Mouse (Mus musculus) forebrain, embryonic 16.5 days (tissue): ENCODE measurements around the gene Utf1. TPM values are rescaled to one million over a fixed set of nuclear protein-coding genes. Genes with fewer than 3 reads are reported as not detected.

Experiments
- ATAC-seq: fragments of 200-750 bp; cut with Nextera tagmentation; 2 replicates; pipeline ENCODE4 v1.8.0; 2017; ENCODE audit warnings: mild to moderate bottlenecking, moderate library complexity
- H3K27ac ChIP-seq: fragments of 300-500 bp; sonication (generic); 2 replicates; pipeline ENCODE4 v1.5.1; 2014; ENCODE audit warnings: low read length, control low read depth
- H3K27me3 ChIP-seq: fragments of 300-500 bp; sonication (generic); replicated peaks from 2 replicates; pipeline ENCODE4 v1.6.1; 2014; ENCODE audit warnings: low read length; ENCODE audit not compliant: control insufficient read depth, insufficient read depth
- H3K36me3 ChIP-seq: fragments of 300-500 bp; sonication (generic); 2 replicates; pipeline ENCODE4 v1.6.1; 2014; ENCODE audit not compliant: control insufficient read depth, insufficient read depth
- H3K4me1 ChIP-seq: fragments of 300-500 bp; sonication (generic); replicated peaks from 2 replicates; pipeline ENCODE4 v1.6.1; 2014; ENCODE audit warnings: low read length; ENCODE audit not compliant: control insufficient read depth, insufficient read depth
- H3K4me2 ChIP-seq: fragments of 300-500 bp; sonication (generic); 2 replicates; pipeline ENCODE4 v1.6.1; 2014; ENCODE audit warnings: mild to moderate bottlenecking, low read length, control low read depth
- H3K4me3 ChIP-seq: fragments of 300-500 bp; sonication (generic); replicated peaks from 2 replicates; pipeline ENCODE4 v1.5.1; 2014; ENCODE audit warnings: mild to moderate bottlenecking, low read length, control low read depth
- H3K9ac ChIP-seq: fragments of 300-500 bp; sonication (generic); replicated peaks from 2 replicates; pipeline ENCODE4 v1.6.1; 2014; ENCODE audit warnings: low read depth, low read length, control low read depth
- H3K9me3 ChIP-seq: fragments of 300-500 bp; sonication (generic); 2 replicates; pipeline ENCODE4 v1.6.1; 2016; ENCODE audit warnings: low read length; ENCODE audit not compliant: control insufficient read depth
- WGBS: fragments of 180-500 bp; shearing (Covaris S2); extraction: QIAGEN DNeasy Blood & Tissue Kit; methylation state at CpG from one replicate; pipeline ENCODE4 v1.1.7; 2014; 5-methylcytosine and 5-hydroxymethylcytosine counted together
- microRNA counts: library from miRNA; unstranded; fragments of <30 nt; microRNA quantifications from one replicate; lab custom pipeline; 2016
- microRNA-seq: library from miRNA; unstranded; fragments of <30 nt; microRNA quantifications from one replicate; pipeline ENCODE4, GENCODE M21; 2017
- polyA plus RNA-seq: library from polyadenylated mRNA; unstranded; fragments of >200 nt; fragmentation: Nextera tagmentation; extraction: Ambion mirVana; gene quantifications from 2 replicates; pipeline ENCODE4 v1.2.1, GENCODE M21; 2015

Utf1 gene
- polyA plus RNA-seq, 1 experiment from 2014 or later, result not detected

- Histone ChIP-seq H3K9ac (no peak overlapping the region), H3K9me3 (no peaks in the 10 kb centered on the region), H3K4me2 (no peak overlapping the region), H3K4me3 (no peak overlapping the region), H3K27me3 (no peaks in the 10 kb centered on the region), H3K36me3 (peaks cover 28% of the 10 kb centered on the region), H3K4me1 (no peaks in the 10 kb centered on the region), H3K27ac (no peak overlapping the region)
- WGBS, result 84% methylated on average over 4 of the region's 4 CpGs
- ATAC-seq, result no peak
Observed at GRCm38 (mm10) chr7:139994202-139994601, 50.6 kb downstream of the Utf1 start.

- H3K4me2 ChIP-seq, result no peak overlapping the region
Observed at GRCm38 (mm10) chr7:139994676-139995075, 51.1 kb downstream of the Utf1 start.

More at GRCm38 (mm10) chr7:139994676-139995075, 51.1 kb downstream of the Utf1 start:
- H3K27me3 ChIP-seq, result no peaks in the 10 kb centered on the region
- no peak overlapping the region for H3K27ac ChIP-seq
- WGBS, result 27% methylated on average over 3 of the region's 3 CpGs
- H3K36me3 ChIP-seq, result peaks cover 29% of the 10 kb centered on the region
- H3K4me1 ChIP-seq, result no peaks in the 10 kb centered on the region
- no peaks in the 10 kb centered on the region for H3K9me3 ChIP-seq
- ATAC-seq, result no peak
- H3K9ac ChIP-seq, result no peak overlapping the region
- no peak overlapping the region for H3K4me3 ChIP-seq

MicroRNAs encoded within 50 kb of the gene (microRNA counts, 519-probe panel; counts per million panel counts)
- 2,086 counts per million, percentile 35 among the panel's probes with 10 or more counts for microRNA mmu-miR-202-3p (lab: Ali Mortazavi, UCI)
- 2,412 counts per million, percentile 57 among the panel's probes with 10 or more counts for microRNA mmu-miR-202-5p (lab: Ali Mortazavi, UCI)

Small RNAs within 50 kb of the gene (microRNA-seq; reads per million reads assigned to microRNA genes)
- gene Mir202, result 1.5 reads per million
- gene Mir7062, result not detected
- gene mmu-mir-7686, result not detected

Other genes with a start within 250 kb of the Utf1 start
- gene Adgra1, start 109.6 kb upstream of the Utf1 start, polyA plus RNA-seq, result 11.6 and 17.9 TPM in 2 replicates
- gene Kndc1, start 49.1 kb upstream of the Utf1 start, polyA plus RNA-seq, result 4.0 and 7.7 TPM in 2 replicates
- gene 6430531B16Rik, start 35.0 kb downstream of the Utf1 start, polyA plus RNA-seq, result 0.62 and 0.87 TPM in 2 replicates
- 3.3 and 4.7 TPM in 2 replicates for gene Adam8, start 48.8 kb downstream of the Utf1 start, polyA plus RNA-seq
- 54.5 and 62.0 TPM in 2 replicates for gene Zfp511, start 92.6 kb downstream of the Utf1 start, polyA plus RNA-seq
- gene Tubgcp2, start 92.9 kb downstream of the Utf1 start, polyA plus RNA-seq, result 72.7 and 76.3 TPM in 2 replicates
- 0.62 and 1.7 TPM in 2 replicates for gene Msx3, start 105.3 kb downstream of the Utf1 start, polyA plus RNA-seq
- gene Caly, start 138.8 kb downstream of the Utf1 start, polyA plus RNA-seq, result 116 and 179 TPM in 2 replicates
- not detected in 2 replicates for gene Prap1, start 149.6 kb downstream of the Utf1 start, polyA plus RNA-seq
- gene Fuom, start 158.7 kb downstream of the Utf1 start, polyA plus RNA-seq, result 13.4 and 15.5 TPM in 2 replicates
- gene Paox, start 172.0 kb downstream of the Utf1 start, polyA plus RNA-seq, result 6.6 and 7.8 TPM in 2 replicates
- gene Echs1, start 172.7 kb downstream of the Utf1 start, polyA plus RNA-seq, result 107 and 119 TPM in 2 replicates
- 34.6 and 36.5 TPM in 2 replicates for gene Mtg1, start 193.8 kb downstream of the Utf1 start, polyA plus RNA-seq
- gene Sprn, start 211.1 kb downstream of the Utf1 start, polyA plus RNA-seq, result 15.7 and 19.1 TPM in 2 replicates
- not detected in 2 replicates for gene Olfr522, start 221.0 kb downstream of the Utf1 start, polyA plus RNA-seq
- not detected in 2 replicates for gene Olfr523, start 229.4 kb downstream of the Utf1 start, polyA plus RNA-seq